Mouse (Mus musculus): ENCODE measurements at regions not wholly inside any gene's neighbourhood (a gene's known extent, or its start where the extent isn't known, plus 50 kb on each side); places are given as distances from the start of the nearest gene placed in this dataset.

- no peak for DNase-seq (ENCODE audit: low spot score)
Observed at GRCm38 (mm10) chr7:58488250-58488649, 167.7 kb upstream of the Atp10a start.
